Mouse (Mus musculus) cerebellum, adult (tissue): Measurements from ENCODE around the gene Parn.
A peak's percentile ranks its signal among the peaks of the same experiment; 100 is the strongest.
"Not testable (repeated sequence)": the region's sequence is repeated elsewhere in the genome, so short reads cannot be mapped to it uniquely, and the experiment has no call there.

Source experiments
- ATAC-seq: cut with Nextera tagmentation; 2 replicates; pipeline ENCODE4 v1.9.2; 2017; ENCODE audit warnings: mild to moderate bottlenecking, moderate library complexity, mixed read lengths; ENCODE audit not compliant: insufficient number of reproducible peaks, low FRiP score, low TSS enrichment

The Parn gene

DNA sequence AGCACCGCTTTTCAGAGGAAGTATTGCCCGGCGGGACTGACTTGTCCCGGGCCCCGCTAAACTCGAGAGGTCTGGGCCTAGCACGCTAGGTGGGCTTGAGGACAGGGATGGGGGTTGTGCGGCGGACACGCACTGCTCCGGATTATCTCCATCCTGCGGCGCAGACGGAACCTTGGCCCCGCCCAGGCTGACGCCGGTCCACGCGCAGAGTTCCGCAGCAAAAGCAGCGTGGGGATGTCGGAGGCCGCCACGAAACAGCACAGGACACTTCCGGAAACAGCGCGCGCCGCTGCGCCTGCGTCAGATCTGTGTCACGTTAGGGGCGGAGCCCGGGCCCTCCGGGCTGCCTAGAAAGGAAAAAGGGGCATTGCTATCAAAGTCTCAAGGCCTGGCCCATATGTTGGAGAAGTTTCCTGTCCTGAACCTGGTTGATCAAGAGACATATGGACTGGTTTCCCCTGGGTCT is at the start of gene Parn:
Gene Parn, minus strand, starts transcription at position 293 of the 466 bp plus-strand sequence.
- peak; percentile 90 for ATAC-seq

DNA sequence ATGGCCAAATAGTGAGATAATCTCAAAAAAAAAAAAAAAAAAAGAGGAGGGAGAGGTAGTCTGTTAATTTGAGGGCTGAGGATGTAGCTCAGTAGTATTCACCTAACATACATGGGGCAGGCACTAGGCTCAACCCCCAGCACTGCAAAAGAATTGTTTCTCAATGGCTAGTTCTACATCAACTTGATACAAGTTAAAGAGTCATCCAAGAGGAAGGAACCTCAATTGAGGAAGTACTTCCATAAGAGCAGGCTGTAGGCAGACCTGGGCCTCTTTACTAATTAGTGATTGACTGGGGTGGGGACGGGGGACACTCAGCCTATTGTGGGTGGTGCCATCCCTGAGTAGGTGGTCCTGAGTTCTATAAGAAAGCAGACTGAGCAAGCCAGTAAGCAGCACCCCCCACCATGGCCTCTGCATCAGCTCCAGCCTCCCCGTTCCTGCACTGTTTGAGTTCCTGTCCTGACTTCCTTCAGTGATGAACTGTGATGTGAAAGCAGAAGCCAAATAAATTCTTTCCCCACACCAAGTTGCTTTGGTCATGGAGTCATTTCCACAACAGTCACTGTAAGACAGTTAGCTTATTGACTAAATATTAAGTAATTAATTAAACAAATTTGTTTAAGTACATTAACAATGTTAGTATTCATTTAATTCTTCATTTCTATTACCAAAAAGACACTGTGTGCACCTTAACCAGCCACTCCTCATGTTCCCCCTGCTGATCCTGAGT is 49.0 kb upstream of the Parn start:
- no peak for ATAC-seq

- no peak for ATAC-seq
Measured at GRCm38 (mm10) chr16:13714910-13715309, 46.9 kb upstream of the Parn start.

GRCm38 (mm10) chr16:13704676-13705075 is 36.7 kb upstream of the Parn start:
- no peak for ATAC-seq

DNA sequence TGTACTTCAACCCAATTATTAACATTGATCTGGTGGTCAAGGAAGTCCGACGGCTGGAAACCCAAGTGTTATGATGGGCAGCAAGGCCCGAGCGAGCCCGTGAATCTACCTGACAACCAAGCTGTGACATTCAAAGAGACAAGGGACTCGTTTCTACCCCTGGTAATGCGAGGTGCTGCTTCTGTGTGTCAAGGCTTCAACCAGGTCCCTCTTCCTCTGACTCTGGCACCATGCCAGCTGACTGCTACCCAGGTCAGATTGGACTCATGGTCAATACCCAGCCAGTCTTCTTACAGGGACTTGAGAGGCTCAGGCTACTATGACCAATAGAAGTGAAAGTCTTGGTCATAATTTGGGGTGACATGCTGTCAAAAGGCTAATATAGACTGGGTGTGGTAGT is 34.2 kb upstream of the Parn start:
- ATAC-seq: no peak

DNA sequence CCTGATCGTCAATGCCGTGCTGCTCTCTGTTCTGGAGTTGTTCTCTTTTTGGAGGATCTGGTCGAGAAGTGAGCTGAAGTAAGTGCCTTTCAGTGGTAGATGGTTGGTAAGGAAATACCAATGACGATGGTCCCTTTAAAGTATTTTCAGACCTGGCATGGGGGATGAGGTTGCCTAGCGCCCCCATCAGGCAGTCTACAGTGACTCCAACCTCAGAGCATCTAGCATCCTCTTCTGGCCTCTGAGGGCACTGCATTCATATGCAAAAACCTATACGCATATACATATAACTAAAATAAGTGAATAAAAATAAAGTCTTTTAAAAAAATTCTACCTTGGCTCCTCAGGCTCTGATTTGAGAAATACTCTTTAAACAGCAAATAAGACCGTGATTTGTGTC is 31.0 kb upstream of the Parn start:
- no peak for ATAC-seq

- no peak for ATAC-seq
Measured at GRCm38 (mm10) chr16:13678601-13679319, 10.8 kb upstream of the Parn start.

DNA sequence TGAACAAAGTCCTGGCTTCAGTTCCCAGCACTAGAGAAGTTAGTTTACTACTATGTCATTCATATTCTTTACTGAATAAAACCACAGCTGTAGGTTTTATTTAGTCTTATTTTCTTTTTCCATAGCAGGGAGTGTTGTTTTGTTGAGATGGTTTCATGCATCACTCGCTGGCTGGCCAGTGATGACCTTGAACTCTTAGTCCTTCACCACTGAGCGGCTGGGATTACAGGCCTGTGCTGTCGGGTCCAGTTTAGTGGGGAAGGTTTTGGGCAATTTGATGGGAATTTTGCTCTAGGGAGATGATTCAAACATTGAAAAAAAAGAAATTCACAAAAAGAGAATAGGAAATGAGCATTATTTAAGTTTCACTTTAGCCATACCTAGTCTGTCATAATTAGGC is 6.5 kb upstream of the Parn start:
- ATAC-seq: no peak

GRCm38 (mm10) chr16:13673114-13673513 is 5.1 kb upstream of the Parn start:
- no peak for ATAC-seq

- ATAC-seq: no peak
Measured at GRCm38 (mm10) chr16:13672386-13672898, 4.5 kb upstream of the Parn start.

DNA sequence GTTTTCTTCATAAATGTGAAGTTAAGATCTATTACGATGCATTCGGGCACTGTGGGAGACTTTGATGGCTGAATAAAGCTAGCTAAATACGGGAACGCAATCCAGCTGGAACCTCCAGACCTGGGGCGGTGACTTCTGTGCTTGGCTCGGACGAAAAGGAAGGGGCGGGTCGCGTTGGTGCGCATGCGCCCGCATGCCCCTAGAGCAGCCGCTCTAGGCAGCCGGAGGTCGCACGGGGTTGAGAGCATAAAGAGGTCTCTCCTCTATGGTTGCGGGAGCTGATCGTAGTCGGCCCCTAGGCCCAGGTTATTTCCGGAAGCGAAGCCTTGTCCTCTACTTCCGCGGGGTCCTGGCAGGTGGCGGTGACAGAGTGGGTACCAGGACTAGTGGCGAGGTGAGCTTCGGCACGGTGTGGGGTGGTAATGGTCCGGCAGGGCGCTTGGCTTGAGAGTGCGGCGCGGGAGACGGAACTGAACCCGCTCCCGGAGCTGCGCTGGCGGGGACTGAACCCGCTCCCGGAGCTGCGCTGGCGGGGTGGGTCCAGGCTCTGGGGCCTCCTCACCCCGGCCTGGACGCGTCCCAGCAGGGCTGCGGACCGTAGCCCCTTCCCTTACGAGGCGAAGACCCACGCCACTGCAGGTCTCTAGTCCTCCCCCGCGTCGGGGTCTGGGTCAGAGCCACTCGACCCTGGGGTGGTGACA is 3.9 kb upstream of the Parn start, which contains the start of the genes Bfar and 3110001I22Rik:
Gene Bfar, plus strand, starts transcription at position 174 of the 701 bp plus-strand sequence.
Gene 3110001I22Rik, plus strand, starts transcription at position 245 of the 701 bp plus-strand sequence.
- ATAC-seq: peak; percentile 89

GRCm38 (mm10) chr16:13670896-13671295 is 2.9 kb upstream of the Parn start:
- ATAC-seq: not testable (repeated sequence)

GRCm38 (mm10) chr16:13669282-13669681 is 1.3 kb upstream of the Parn start:
- no peak for ATAC-seq

- ATAC-seq: no peak
Measured at GRCm38 (mm10) chr16:13668402-13669108, 585 bp upstream of the Parn start.

DNA sequence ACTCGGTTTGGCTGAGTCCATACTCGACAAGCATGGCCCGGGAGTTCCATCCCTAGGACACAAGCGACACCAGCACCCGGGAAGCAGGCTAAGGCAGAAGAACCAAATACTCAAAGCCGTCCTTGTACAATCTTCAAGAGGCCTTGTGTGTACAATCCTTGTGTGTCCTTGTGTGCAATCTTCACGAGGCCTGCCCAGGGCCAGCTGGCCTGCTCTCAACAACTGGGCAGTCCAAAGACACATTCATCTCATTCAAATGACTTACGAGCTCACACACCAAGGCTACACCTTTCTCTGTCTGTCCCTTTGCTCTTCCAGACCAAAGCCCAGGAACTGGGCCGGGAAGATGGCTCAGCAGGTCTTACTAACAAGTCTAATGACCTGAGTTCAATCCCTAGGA is 7.2 kb downstream of the Parn start:
- ATAC-seq: no peak

DNA sequence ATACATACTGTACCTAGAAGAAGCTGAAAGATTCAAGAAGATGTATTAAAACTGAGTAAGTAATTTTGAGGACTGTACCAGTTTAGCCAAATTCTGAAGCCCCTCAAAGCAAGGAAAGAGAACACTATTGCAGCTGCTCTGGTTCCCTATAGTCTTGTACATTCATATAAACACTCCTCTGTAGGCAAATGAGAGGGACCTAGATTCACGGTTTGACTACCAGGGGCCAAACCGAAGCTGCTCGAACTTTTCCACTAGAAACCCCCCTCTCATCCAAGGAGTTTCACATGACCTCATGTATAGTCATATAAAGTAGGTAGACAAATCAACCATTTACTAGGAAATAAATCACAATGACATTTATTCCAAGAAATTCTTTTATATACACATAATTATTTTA is 9.1 kb downstream of the Parn start:
- no peak for ATAC-seq

GRCm38 (mm10) chr16:13645930-13646329 is 22.0 kb downstream of the Parn start:
- no peak for ATAC-seq

DNA sequence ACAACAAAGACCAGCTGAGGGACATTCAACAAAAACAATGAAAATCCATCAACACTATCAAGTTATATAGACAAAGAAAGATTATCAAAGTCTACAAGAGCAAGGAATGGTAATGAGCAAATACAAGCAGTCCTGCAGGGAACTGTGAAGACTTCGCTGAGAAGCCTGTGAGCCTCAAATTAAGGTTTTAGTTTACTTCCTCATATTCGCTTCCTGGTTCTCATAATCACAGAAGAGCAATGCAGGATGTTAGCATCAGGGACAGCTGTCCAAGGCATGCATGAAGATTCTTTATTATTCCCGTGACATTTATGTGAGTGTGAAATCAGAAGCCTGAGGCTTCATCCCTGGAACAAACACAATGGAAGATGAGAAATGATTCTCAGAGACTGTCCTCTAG is 23.5 kb downstream of the Parn start:
- no peak for ATAC-seq

DNA sequence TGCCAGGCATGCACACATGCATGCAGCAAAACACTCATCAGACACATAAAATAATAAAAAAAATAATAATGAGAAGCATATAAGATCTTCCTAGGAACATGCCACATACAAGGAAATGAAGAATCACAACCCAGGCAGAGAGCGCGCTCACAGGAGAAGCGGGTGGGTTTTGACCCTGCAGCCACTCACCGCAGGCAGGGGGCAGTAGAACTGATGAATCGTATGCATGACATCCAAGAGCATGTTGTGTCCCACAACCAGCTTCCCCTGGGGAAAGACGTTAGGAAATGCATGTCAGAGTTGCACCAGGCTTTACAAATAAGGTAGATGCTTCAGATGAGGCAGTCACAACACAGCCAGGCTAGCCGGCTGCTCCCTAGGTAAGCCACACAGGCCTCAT is 27.9 kb downstream of the Parn start:
- no peak for ATAC-seq

GRCm38 (mm10) chr16:13639508-13639907 is 28.5 kb downstream of the Parn start:
- no peak for ATAC-seq
